Mouse (Mus musculus): Measurements from ENCODE around the gene Ric1. TPM values are rescaled to one million over a fixed set of nuclear protein-coding genes. Genes with fewer than 3 reads are reported as not detected.
"Not testable (repeated sequence)": the region's sequence is repeated elsewhere in the genome, so short reads cannot be mapped to it uniquely, and the experiment has no call there.

Ric1 gene
- polyA plus RNA-seq, 1 experiment from 2014 or later: 13.5 TPM

DNA sequence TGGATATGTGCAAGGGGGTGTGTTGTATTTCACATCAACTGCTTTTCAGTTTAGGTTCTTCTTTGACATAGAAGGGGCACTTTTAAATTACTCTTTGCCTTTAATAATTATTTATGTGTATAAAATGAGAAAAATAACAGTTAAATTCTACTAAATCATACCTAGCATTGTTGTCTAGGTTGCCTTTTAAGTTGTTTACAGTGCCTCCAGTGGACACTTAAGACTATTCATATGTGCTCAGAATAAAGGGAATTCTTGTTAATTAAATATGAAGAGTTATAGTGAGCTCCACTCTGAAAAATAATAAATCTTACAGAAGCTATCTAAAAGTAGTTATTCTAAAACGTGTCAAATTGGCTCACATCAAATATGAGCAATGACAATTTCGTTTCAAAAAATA is 28.5 kb downstream of the Ric1 start:
- TF ChIP-seq CTCF (IDR thresholded peaks at IDR 0.05; ENCODE audit: low read depth): no peak; the same call in 1 of the 2 replicates
- Histone ChIP-seq H3K9ac (ENCODE audit: low read depth, low read length) (no peak overlapping the region), H3K27ac (no peak overlapping the region), H3K9me3 (replicated peaks; ENCODE audit: low read length) (no peaks in the 10 kb centered on the region), H3K27me3 (ENCODE audit: insufficient read depth, low read length) (no peaks in the 10 kb centered on the region), H3K36me3 (ENCODE audit: insufficient read depth, low read length) (no peaks in the 10 kb centered on the region), H3K4me3 (replicated peaks; ENCODE audit: low read depth, low read length) (no peak overlapping the region), H3K4me1 (replicated peaks; ENCODE audit: insufficient read depth, low read length) (no peaks in the 10 kb centered on the region), H3K4me2 (ENCODE audit: low read length) (no peak overlapping the region)
- 88% methylated on average over 2 of the region's 2 CpGs for WGBS
- ATAC-seq (replicated peaks; ENCODE audit: low FRiP score, low read depth) (no peak), DNase-seq (ENCODE audit: low spot score) (no peak)

GRCm38 (mm10) chr19:29551128-29551527 is 29.0 kb downstream of the Ric1 start:
- Histone ChIP-seq H3K27me3 (ENCODE audit: insufficient read depth, low read length) (no peaks in the 10 kb centered on the region), H3K27ac (no peak overlapping the region)

DNA sequence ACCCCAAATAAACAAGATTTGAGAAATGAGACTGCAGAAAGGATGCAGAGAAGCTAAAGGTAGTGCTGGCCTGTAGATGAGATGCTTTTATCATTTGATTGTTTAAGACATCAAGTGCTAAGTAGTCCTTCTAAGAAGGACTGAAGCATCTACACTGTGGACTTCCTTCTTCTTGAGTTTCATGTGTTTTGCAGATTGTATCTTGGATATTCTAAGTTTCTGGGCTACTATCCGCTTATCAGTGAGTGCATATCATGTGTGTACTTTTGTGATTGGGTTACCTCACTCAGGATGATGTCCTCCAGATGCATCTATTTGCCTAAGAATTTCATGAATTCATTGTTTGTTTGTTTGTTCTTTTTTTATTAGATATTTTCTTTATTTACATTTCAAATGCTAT is 29.9 kb downstream of the Ric1 start:
- not testable (repeated sequence) for H3K4me1 ChIP-seq (replicated peaks; ENCODE audit: insufficient read depth, low read length); H3K9ac ChIP-seq (ENCODE audit: low read depth, low read length); H3K4me2 ChIP-seq (ENCODE audit: low read length); ATAC-seq (replicated peaks; ENCODE audit: low FRiP score, low read depth); H3K9me3 ChIP-seq (replicated peaks; ENCODE audit: low read length); DNase-seq (ENCODE audit: low spot score); H3K27ac ChIP-seq; H3K4me3 ChIP-seq (replicated peaks; ENCODE audit: low read depth, low read length); H3K36me3 ChIP-seq (ENCODE audit: insufficient read depth, low read length); H3K27me3 ChIP-seq (ENCODE audit: insufficient read depth, low read length)
- WGBS: 92% methylated on average over 1 of the region's 1 CpGs

More at GRCm38 (mm10) chr19:29551128-29551527, 29.0 kb downstream of the Ric1 start:
- no peak overlapping the region for H3K9ac ChIP-seq (ENCODE audit: low read depth, low read length)
- WGBS: 89% methylated on average over 1 of the region's 1 CpGs
- no peaks in the 10 kb centered on the region for H3K36me3 ChIP-seq (ENCODE audit: insufficient read depth, low read length)
- no peak for TF ChIP-seq CTCF (IDR thresholded peaks at IDR 0.05; ENCODE audit: low read depth)
- no peaks in the 10 kb centered on the region for H3K9me3 ChIP-seq (replicated peaks; ENCODE audit: low read length)
- no peak overlapping the region for H3K4me2 ChIP-seq (ENCODE audit: low read length)
- DNase-seq (ENCODE audit: low spot score): no peak
- no peak overlapping the region for H3K4me3 ChIP-seq (replicated peaks; ENCODE audit: low read depth, low read length)
- ATAC-seq (replicated peaks; ENCODE audit: low FRiP score, low read depth): no peak
- no peaks in the 10 kb centered on the region for H3K4me1 ChIP-seq (replicated peaks; ENCODE audit: insufficient read depth, low read length)

GRCm38 (mm10) chr19:29557171-29557845 is 35.2 kb downstream of the Ric1 start:
- ATAC-seq (replicated peaks; ENCODE audit: low FRiP score, low read depth): not testable (repeated sequence)

GRCm38 (mm10) chr19:29562166-29562565 is 40.1 kb downstream of the Ric1 start:
- H3K9ac ChIP-seq (ENCODE audit: low read depth, low read length): no peak overlapping the region
- no peak overlapping the region for H3K4me2 ChIP-seq (ENCODE audit: low read length)
- no peaks in the 10 kb centered on the region for H3K36me3 ChIP-seq (ENCODE audit: insufficient read depth, low read length)
- ATAC-seq (replicated peaks; ENCODE audit: low FRiP score, low read depth): no peak
- H3K27me3 ChIP-seq (ENCODE audit: insufficient read depth, low read length): no peaks in the 10 kb centered on the region
- no peaks in the 10 kb centered on the region for H3K4me1 ChIP-seq (replicated peaks; ENCODE audit: insufficient read depth, low read length)
- no peak for DNase-seq (ENCODE audit: low spot score)
- WGBS: 50% methylated on average over 4 of the region's 4 CpGs
- H3K4me3 ChIP-seq (replicated peaks; ENCODE audit: low read depth, low read length): no peak overlapping the region
- H3K9me3 ChIP-seq (replicated peaks; ENCODE audit: low read length): no peaks in the 10 kb centered on the region
- H3K27ac ChIP-seq: no peak overlapping the region
- TF ChIP-seq CTCF (IDR thresholded peaks at IDR 0.05; ENCODE audit: low read depth): no peak

More at GRCm38 (mm10) chr19:29557171-29557845, 35.2 kb downstream of the Ric1 start:
- not testable (repeated sequence) for H3K36me3 ChIP-seq (ENCODE audit: insufficient read depth, low read length); H3K27me3 ChIP-seq (ENCODE audit: insufficient read depth, low read length); H3K9ac ChIP-seq (ENCODE audit: low read depth, low read length); H3K27ac ChIP-seq; H3K4me1 ChIP-seq (replicated peaks; ENCODE audit: insufficient read depth, low read length); DNase-seq (ENCODE audit: low spot score); H3K9me3 ChIP-seq (replicated peaks; ENCODE audit: low read length); H3K4me2 ChIP-seq (ENCODE audit: low read length); H3K4me3 ChIP-seq (replicated peaks; ENCODE audit: low read depth, low read length)
- 89% methylated on average over 7 of the region's 7 CpGs for WGBS

GRCm38 (mm10) chr19:29562603-29563002 is 40.5 kb downstream of the Ric1 start:
- ATAC-seq (replicated peaks; ENCODE audit: low FRiP score, low read depth) (no peak), DNase-seq (ENCODE audit: low spot score) (no peak)
- Histone ChIP-seq H3K4me1 (replicated peaks; ENCODE audit: insufficient read depth, low read length) (no peaks in the 10 kb centered on the region), H3K36me3 (ENCODE audit: insufficient read depth, low read length) (no peaks in the 10 kb centered on the region), H3K4me2 (ENCODE audit: low read length) (no peak overlapping the region), H3K9me3 (replicated peaks; ENCODE audit: low read length) (no peaks in the 10 kb centered on the region), H3K27me3 (ENCODE audit: insufficient read depth, low read length) (no peaks in the 10 kb centered on the region), H3K9ac (ENCODE audit: low read depth, low read length) (no peak overlapping the region), H3K27ac (no peak overlapping the region), H3K4me3 (replicated peaks; ENCODE audit: low read depth, low read length) (no peak overlapping the region)
- TF ChIP-seq CTCF (IDR thresholded peaks at IDR 0.05; ENCODE audit: low read depth): no peak
- WGBS: 38% methylated on average over 3 of the region's 3 CpGs

Data from kidney, postnatal 0 days (tissue).